Mouse (Mus musculus): ENCODE measurements at regions not wholly inside any gene's neighbourhood (a gene's known extent, or its start where the extent isn't known, plus 50 kb on each side); places are given as distances from the start of the nearest gene placed in this dataset.

GRCm38 (mm10) chr1:73845115-73845514, 279.1 kb downstream of the Tns1 start:
- H3K36me3 ChIP-seq (replicated peaks in 1 of 2; ENCODE audit: control insufficient read depth in 1 of 2, insufficient read depth in 1 of 2, low read length in 1 of 2), result no peaks in the 10 kb centered on the region
- H3K9ac ChIP-seq (ENCODE audit: insufficient read depth, low read depth), result no peak overlapping the region
- H3K27me3 ChIP-seq (replicated peaks), result peaks cover 98% of the 10 kb centered on the region
- H3K79me2 ChIP-seq (replicated peaks; ENCODE audit: control insufficient read depth, extremely low read depth, insufficient read depth, poor library complexity, severe bottlenecking), result no peaks in the 10 kb centered on the region
- no peak overlapping the region for H3K4me2 ChIP-seq (ENCODE audit: insufficient read depth, low read depth, poor library complexity, severe bottlenecking)
- in situ Hi-C loops (cut with MboI; ENCODE audit: low pct_ligation_motif_present, low pct_unique_long_range_greater_than_20kb, low sequenced_read_pairs), result no loop called here
- H3K27ac ChIP-seq (ENCODE audit: insufficient read depth, low read depth), result no peak overlapping the region
- TF ChIP-seq CTCF (conservative IDR thresholded peaks at IDR 0.05 in 1 of 2, IDR thresholded peaks at IDR 0.05 in 1 of 2; ENCODE audit: low read depth in 2 of 2, low read length in 2 of 2) (no peak), MYC (IDR thresholded peaks at IDR 0.05; ENCODE audit: low read depth, low read length) (no peak), USF2 (conservative IDR thresholded peaks at IDR 0.05; ENCODE audit: low read depth, low read length) (no peak), KAT2A (IDR thresholded peaks at IDR 0.05; ENCODE audit: insufficient replicate concordance, low read length) (no peak), HCFC1 (IDR thresholded peaks at IDR 0.05; ENCODE audit: low read depth, low read length) (no peak), MEF2A (IDR thresholded peaks at IDR 0.05; ENCODE audit: borderline replicate concordance, low read depth, low read length) (no peak)
- no peaks in the 10 kb centered on the region for H3K4me1 ChIP-seq (ENCODE audit: control insufficient read depth in 1 of 2, insufficient read depth in 2 of 2)
- H3K9me3 ChIP-seq (replicated peaks; ENCODE audit: low read length), result peaks cover 4% of the 10 kb centered on the region
- no peak overlapping the region for H3K4me3 ChIP-seq (replicated peaks in 1 of 3; ENCODE audit: low read depth in 2 of 3, low read length in 2 of 3, poor library complexity in 1 of 3)
- dilution Hi-C loops (cut with MboI; ENCODE audit: extremely low pct_ligation_motif_present, extremely low pct_unique_long_range_greater_than_20kb, low sequenced_read_pairs), result no loop called here
- no peak for DNase-seq (ENCODE audit: extremely low read depth)

GRCm38 (mm10) chr1:73844574-73844973, 279.7 kb downstream of the Tns1 start:
- TF ChIP-seq RAD21 (IDR thresholded peaks at IDR 0.05; ENCODE audit: low read depth, low read length) (no peak), MAFK (IDR thresholded peaks at IDR 0.05; ENCODE audit: insufficient replicate concordance, low read length) (no peak), UBTF (IDR thresholded peaks at IDR 0.05; ENCODE audit: low read depth, low read length) (no peak), USF1 (IDR thresholded peaks at IDR 0.05; ENCODE audit: low read depth, low read length) (no peak), NELFE (IDR thresholded peaks at IDR 0.05; ENCODE audit: low read depth, low read length) (no peak), POLR2AphosphoS2 (IDR thresholded peaks at IDR 0.05; ENCODE audit: low read depth, low read length) (no peak), TCF12 (IDR thresholded peaks at IDR 0.05; ENCODE audit: low read depth, low read length) (no peak), ZMIZ1 (IDR thresholded peaks at IDR 0.05; ENCODE audit: low read depth, low read length) (no peak)
- no peaks in the 10 kb centered on the region for H3K36me3 ChIP-seq (replicated peaks in 1 of 2; ENCODE audit: control insufficient read depth in 1 of 2, insufficient read depth in 1 of 2, low read length in 1 of 2)
- H3K79me2 ChIP-seq (replicated peaks; ENCODE audit: control insufficient read depth, extremely low read depth, insufficient read depth, poor library complexity, severe bottlenecking), result no peaks in the 10 kb centered on the region
- dilution Hi-C loops (cut with MboI; ENCODE audit: extremely low pct_ligation_motif_present, extremely low pct_unique_long_range_greater_than_20kb, low sequenced_read_pairs), result no loop called here
- H3K27ac ChIP-seq (ENCODE audit: insufficient read depth, low read depth), result no peak overlapping the region
- H3K4me3 ChIP-seq (replicated peaks in 1 of 3; ENCODE audit: low read depth in 2 of 3, low read length in 2 of 3, poor library complexity in 1 of 3), result no peak overlapping the region
- in situ Hi-C loops (cut with MboI; ENCODE audit: low pct_ligation_motif_present, low pct_unique_long_range_greater_than_20kb, low sequenced_read_pairs), result no loop called here
- H3K9ac ChIP-seq (ENCODE audit: insufficient read depth, low read depth), result no peak overlapping the region
- H3K27me3 ChIP-seq (replicated peaks), result peaks cover 98% of the 10 kb centered on the region
- no peaks in the 10 kb centered on the region for H3K4me1 ChIP-seq (ENCODE audit: control insufficient read depth in 1 of 2, insufficient read depth in 2 of 2)
- H3K4me2 ChIP-seq (ENCODE audit: insufficient read depth, low read depth, poor library complexity, severe bottlenecking), result no peak overlapping the region
- peaks cover 4% of the 10 kb centered on the region for H3K9me3 ChIP-seq (replicated peaks; ENCODE audit: low read length)
- DNase-seq (ENCODE audit: extremely low read depth), result no peak

DNA sequence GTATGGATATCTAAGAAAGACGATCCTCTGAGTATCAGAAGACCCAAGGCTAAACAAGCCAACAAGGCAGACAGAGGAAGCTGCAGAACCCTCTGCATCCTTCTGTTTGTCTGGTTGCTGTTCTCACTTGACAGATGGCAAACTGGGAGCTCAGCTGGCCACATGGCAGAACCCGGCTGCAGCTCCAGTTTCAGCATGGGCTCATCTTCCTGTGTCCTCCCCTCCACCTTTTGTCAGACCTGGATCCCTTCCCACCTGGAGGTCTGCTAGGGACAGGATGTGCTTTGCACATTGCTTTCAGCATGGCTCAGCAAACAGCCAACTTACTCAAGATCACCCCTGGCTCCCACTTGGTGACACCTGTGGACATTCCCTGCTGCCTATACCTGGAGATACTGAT, 284.9 kb downstream of the Tns1 start:
- dilution Hi-C loops (cut with MboI; ENCODE audit: extremely low pct_ligation_motif_present, extremely low pct_unique_long_range_greater_than_20kb, low sequenced_read_pairs), result no loop called here
- Histone ChIP-seq H3K9ac (ENCODE audit: insufficient read depth, low read depth) (no peak overlapping the region), H3K9me3 (replicated peaks; ENCODE audit: low read length) (peaks cover 4% of the 10 kb centered on the region), H3K27ac (ENCODE audit: insufficient read depth, low read depth) (no peak overlapping the region), H3K4me3 (replicated peaks in 1 of 3; ENCODE audit: low read depth in 2 of 3, low read length in 2 of 3, poor library complexity in 1 of 3) (no peak overlapping the region), H3K27me3 (replicated peaks) (peaks cover 84% of the 10 kb centered on the region), H3K4me1 (ENCODE audit: control insufficient read depth in 1 of 2, insufficient read depth in 2 of 2) (peaks cover 2 to 10% of the 10 kb centered on the region in 2 experiments; a peak in 2 of 4 replicates), H3K36me3 (replicated peaks in 1 of 2; ENCODE audit: control insufficient read depth in 1 of 2, insufficient read depth in 1 of 2, low read length in 1 of 2) (no peaks in the 10 kb centered on the region), H3K79me2 (replicated peaks; ENCODE audit: control insufficient read depth, extremely low read depth, insufficient read depth, poor library complexity, severe bottlenecking) (no peaks in the 10 kb centered on the region), H3K4me2 (ENCODE audit: insufficient read depth, low read depth, poor library complexity, severe bottlenecking) (no peak overlapping the region)
- in situ Hi-C loops (cut with MboI; ENCODE audit: low pct_ligation_motif_present, low pct_unique_long_range_greater_than_20kb, low sequenced_read_pairs), result no loop called here
- TF ChIP-seq POLR2AphosphoS2 (IDR thresholded peaks at IDR 0.05; ENCODE audit: low read depth, low read length) (no peak), NELFE (IDR thresholded peaks at IDR 0.05; ENCODE audit: low read depth, low read length) (no peak), CHD1 (IDR thresholded peaks at IDR 0.05; ENCODE audit: low read depth, low read length) (no peak)
- DNase-seq (ENCODE audit: extremely low read depth), result no peak
